Mouse (Mus musculus): ENCODE data around the gene Ugt2b36. TPM values are rescaled to one million over a fixed set of nuclear protein-coding genes. Genes with fewer than 3 reads are reported as not detected.
"Not testable (repeated sequence)": the region's sequence is repeated elsewhere in the genome, so short reads cannot be mapped to it uniquely, and the experiment has no call there.

The Ugt2b36 gene
- polyA plus RNA-seq (2012; rRNA removed), result 0.07 TPM in 1 of 2 replicates, not detected in the other

DNA sequence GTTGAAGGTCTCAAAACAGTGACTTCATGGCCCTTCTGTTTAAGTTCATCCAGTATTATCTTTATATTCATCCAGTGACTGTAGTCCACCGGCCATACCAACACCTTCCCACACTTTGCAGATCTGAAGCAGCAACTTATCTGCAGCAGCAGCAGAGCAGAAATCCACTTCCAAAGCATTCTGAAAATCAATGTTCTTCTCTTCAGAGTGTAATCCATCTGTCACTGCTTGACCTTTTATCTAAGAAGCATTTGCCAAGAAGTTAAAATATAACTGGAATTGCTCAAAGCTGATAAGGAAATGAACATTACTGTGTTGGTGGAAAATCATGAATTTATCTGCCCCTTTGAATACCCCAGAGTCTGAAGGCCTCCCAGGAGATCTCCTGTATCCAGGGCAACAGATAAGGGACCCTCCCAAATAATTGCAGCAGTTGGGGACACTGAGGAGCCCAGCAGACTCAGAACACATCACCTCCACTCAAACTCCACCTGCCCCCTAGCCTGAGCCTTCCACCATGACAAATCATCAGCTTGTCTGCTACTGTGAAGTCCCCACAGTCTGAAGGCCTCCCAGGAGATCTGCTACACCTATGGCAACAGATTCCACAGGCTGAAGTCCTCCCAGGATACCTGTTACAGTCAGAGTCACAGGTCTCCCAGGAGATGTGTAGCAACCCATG, at the start of gene Ugt2b36:
TSS of gene Ugt2b36 (minus strand) at position 210 of the 682 bp plus-strand sequence.
- no peaks in the 10 kb centered on the region for H3K4me1 ChIP-seq (ENCODE audit: control insufficient read depth, insufficient read depth, low read length)
- no peak for DNase-seq
- no peak within 1 kb of the TSS for H3K4me3 ChIP-seq (replicated peaks; ENCODE audit: extremely low read depth, low read depth, low read length)
- WGBS, result 56% methylated on average over 1 of the region's 1 CpGs
- TF ChIP-seq CTCF (IDR thresholded peaks at IDR 0.05; ENCODE audit: insufficient read depth, low read length) (no peak), POLR2A (IDR thresholded peaks at IDR 0.05; ENCODE audit: borderline replicate concordance, extremely low read depth, low read depth, low read length) (no peak)

- WGBS, result 88% methylated on average over 2 of the region's 2 CpGs
- DNase-seq, result not testable (repeated sequence)
Observed at GRCm38 (mm10) chr5:87140196-87140595, 47.8 kb upstream of the Ugt2b36 start, which contains the start of gene Ugt2b5. Ugt2b5 (minus strand) TSS chr5:87140318.

GRCm38 (mm10) chr5:87103697-87104096, 11.3 kb upstream of the Ugt2b36 start:
- WGBS, result 65% methylated on average over 1 of the region's 1 CpGs
- not testable (repeated sequence) for H3K4me3 ChIP-seq (replicated peaks; ENCODE audit: extremely low read depth, low read depth, low read length)

More at GRCm38 (mm10) chr5:87140196-87140595, 47.8 kb upstream of the Ugt2b36 start, which contains the start of gene Ugt2b5:
- not testable (repeated sequence) for H3K4me3 ChIP-seq (replicated peaks; ENCODE audit: extremely low read depth, low read depth, low read length); H3K4me1 ChIP-seq (ENCODE audit: control insufficient read depth, insufficient read depth, low read length)

GRCm38 (mm10) chr5:87091111-87091510, 1.2 kb downstream of the Ugt2b36 start:
- TF ChIP-seq CTCF (IDR thresholded peaks at IDR 0.05; ENCODE audit: insufficient read depth, low read length), result no peak
- TF ChIP-seq POLR2A (IDR thresholded peaks at IDR 0.05; ENCODE audit: borderline replicate concordance, extremely low read depth, low read depth, low read length), result no peak
- DNase-seq, result no peak
- H3K4me3 ChIP-seq (replicated peaks; ENCODE audit: extremely low read depth, low read depth, low read length), result no peak overlapping the region
- no peaks in the 10 kb centered on the region for H3K4me1 ChIP-seq (ENCODE audit: control insufficient read depth, insufficient read depth, low read length)

More at GRCm38 (mm10) chr5:87103697-87104096, 11.3 kb upstream of the Ugt2b36 start:
- not testable (repeated sequence) for H3K4me1 ChIP-seq (ENCODE audit: control insufficient read depth, insufficient read depth, low read length); DNase-seq

DNA sequence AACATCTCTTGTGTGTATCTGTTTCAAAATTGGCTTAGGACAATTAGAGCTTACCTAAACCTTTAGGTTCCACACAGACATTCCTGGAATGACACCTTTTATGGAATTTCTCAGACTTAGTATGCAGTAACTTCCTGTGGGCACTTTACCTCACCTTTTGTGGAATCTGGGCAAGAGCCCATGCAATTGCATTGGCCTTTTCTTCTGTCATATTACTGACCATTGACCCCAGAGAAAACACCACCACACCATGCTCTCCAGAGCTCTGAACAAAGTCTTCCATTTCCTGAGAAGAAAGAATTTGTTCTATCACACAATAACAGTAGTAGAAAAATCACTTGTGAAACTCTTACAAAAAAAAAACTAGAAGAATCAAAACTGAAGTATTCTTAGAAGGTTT, 3.1 kb downstream of the Ugt2b36 start:
- no peak for DNase-seq
- Histone ChIP-seq H3K4me3 (replicated peaks; ENCODE audit: extremely low read depth, low read depth, low read length) (no peak overlapping the region), H3K4me1 (ENCODE audit: control insufficient read depth, insufficient read depth, low read length) (no peaks in the 10 kb centered on the region)
- TF ChIP-seq CTCF (IDR thresholded peaks at IDR 0.05; ENCODE audit: insufficient read depth, low read length), result no peak
- no peak for TF ChIP-seq POLR2A (IDR thresholded peaks at IDR 0.05; ENCODE audit: borderline replicate concordance, extremely low read depth, low read depth, low read length)

DNA sequence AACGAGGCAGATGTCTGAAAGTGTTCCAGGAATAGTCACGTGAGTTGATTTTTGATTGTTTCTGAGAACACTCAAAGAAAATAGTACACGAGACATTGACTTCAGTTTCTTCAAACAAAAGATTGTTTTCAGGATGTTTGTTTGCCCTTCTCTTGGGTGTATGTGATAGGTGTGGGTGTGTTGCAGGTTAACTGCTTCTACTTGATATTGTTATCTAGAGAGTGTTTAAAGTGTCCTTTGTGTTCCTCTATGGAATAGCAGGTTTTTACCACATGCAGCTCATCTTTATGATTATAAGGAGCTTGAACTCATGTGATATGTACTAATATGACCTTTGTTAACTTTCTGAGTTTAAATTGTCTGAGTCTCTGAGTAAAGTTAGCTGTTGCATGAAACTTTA, 6.1 kb downstream of the Ugt2b36 start:
- WGBS, result 52% methylated on average over 3 of the region's 3 CpGs
- no peak for DNase-seq
- no peaks in the 10 kb centered on the region for H3K4me1 ChIP-seq (ENCODE audit: control insufficient read depth, insufficient read depth, low read length)
- TF ChIP-seq POLR2A (IDR thresholded peaks at IDR 0.05; ENCODE audit: borderline replicate concordance, extremely low read depth, low read depth, low read length), result no peak
- TF ChIP-seq CTCF (IDR thresholded peaks at IDR 0.05; ENCODE audit: insufficient read depth, low read length), result no peak
- no peak overlapping the region for H3K4me3 ChIP-seq (replicated peaks; ENCODE audit: extremely low read depth, low read depth, low read length)

GRCm38 (mm10) chr5:87030624-87031023, 61.7 kb downstream of the Ugt2b36 start:
- H3K4me3 ChIP-seq (replicated peaks; ENCODE audit: extremely low read depth, low read depth, low read length), result no peak overlapping the region
- 73% methylated on average over 1 of the region's 1 CpGs for WGBS
- TF ChIP-seq POLR2A (IDR thresholded peaks at IDR 0.05; ENCODE audit: borderline replicate concordance, extremely low read depth, low read depth, low read length) (no peak), CTCF (IDR thresholded peaks at IDR 0.05; ENCODE audit: insufficient read depth, low read length) (no peak)
- no peak for DNase-seq
- no peaks in the 10 kb centered on the region for H3K4me1 ChIP-seq (ENCODE audit: control insufficient read depth, insufficient read depth, low read length)

- no peak for DNase-seq
- 58% methylated on average over 3 of the region's 3 CpGs for WGBS
- Histone ChIP-seq H3K4me3 (replicated peaks; ENCODE audit: extremely low read depth, low read depth, low read length) (no peak overlapping the region), H3K4me1 (ENCODE audit: control insufficient read depth, insufficient read depth, low read length) (no peaks in the 10 kb centered on the region)
- no peak for TF ChIP-seq CTCF (IDR thresholded peaks at IDR 0.05; ENCODE audit: insufficient read depth, low read length)
- TF ChIP-seq POLR2A (IDR thresholded peaks at IDR 0.05; ENCODE audit: borderline replicate concordance, extremely low read depth, low read depth, low read length), result no peak
Observed at GRCm38 (mm10) chr5:87027359-87027758, 65.0 kb downstream of the Ugt2b36 start.

Other genes with a start within 250 kb of the Ugt2b36 start
- 0.04 and 0.17 TPM in 2 replicates for gene Ugt2b34, start 185.6 kb downstream of the Ugt2b36 start, polyA plus RNA-seq (2012; rRNA removed)
- gene Ugt2b1, start 166.0 kb downstream of the Ugt2b36 start, polyA plus RNA-seq (2012; rRNA removed), result 0.07 TPM in 1 of 2 replicates, not detected in the other
- not detected in 2 replicates for gene Ugt2b35, start 91.7 kb downstream of the Ugt2b36 start, polyA plus RNA-seq (2012; rRNA removed)
- gene Ugt2b5, start 47.8 kb upstream of the Ugt2b36 start, polyA plus RNA-seq (2012; rRNA removed), result 0.07 TPM in 1 of 2 replicates, not detected in the other
- gene Ugt2b37, start 162.2 kb upstream of the Ugt2b36 start, polyA plus RNA-seq (2012; rRNA removed), result not detected in 2 replicates
- gene Ugt2a3, start 244.6 kb upstream of the Ugt2b36 start, polyA plus RNA-seq (2012; rRNA removed), result not detected in 2 replicates